ENCODE assay signal across 15 mouse cellular contexts in genomic region chr4:98743906-98744210, GRCm38 (mm10). TPM values are rescaled to one million over a fixed set of nuclear protein-coding genes. Genes with fewer than 3 reads are reported as not detected.
DNase-seq lines count a peak whose midpoint lies in the region; ATAC-seq and TF ChIP-seq lines count a peak whose summit lies in the region.
"Had no signal": no experiment of that assay in that cellular context is flagged by ENCODE, and none has a peak within 500 bp of the region (broad histone marks: within the 10 kb centered on the region; RNA-seq: fewer than 3 reads in every experiment).

No protein-coding gene starts in this region.

- no peak overlapping the region for H3K4me2 ChIP-seq in hindbrain, embryonic 11.5 days (replicated peaks; ENCODE audit: low read depth, low read length)
- H3K4me2 ChIP-seq in hindbrain, embryonic 16.5 days (ENCODE audit: low read length), result no peak overlapping the region
- no peak overlapping the region for H3K4me2 ChIP-seq in lung, postnatal 0 days (replicated peaks; ENCODE audit: low read depth, low read length)
- H3K4me2 ChIP-seq: forebrain, embryonic 12.5 days; hindbrain, embryonic 12.5 days; limb, embryonic 15.5 days had no signal

- DNase-seq in hindbrain, embryonic 11.5 days (ENCODE audit: low spot score), result peak; percentile 40
- DNase-seq in lung, postnatal 0 days (ENCODE audit: low spot score), result peak; percentile 22
- DNase-seq in lung, adult 18-20 months, result no peak
- peak; percentile 59 for DNase-seq in embryo, embryonic 10.5 days (ENCODE audit: low spot score)
- DNase-seq in mesoderm, embryonic 11.5 days (ENCODE audit: low read depth, low spot score), result peak; percentile 53
- no peak for DNase-seq in cerebellum, adult 11-12 months
- DNase-seq in retina, embryonic 14.5 days (ENCODE audit: low spot score), result no peak
- DNase-seq: cerebellum, postnatal 14 days; layer of hippocampus, postnatal 36 days had no signal

- ATAC-seq in hindbrain, embryonic 11.5 days (ENCODE audit: low FRiP score), result no peak
- ATAC-seq in hindbrain, embryonic 16.5 days, result no peak
- no peak for ATAC-seq in lung, postnatal 0 days

- no peak for TF ChIP-seq EP300 in lung, postnatal 0 days (IDR thresholded peaks at IDR 0.05)

- H3K4me1 ChIP-seq in hindbrain, embryonic 11.5 days (replicated peaks; ENCODE audit: control insufficient read depth, insufficient read depth, low read length), result no peaks in the 10 kb centered on the region
- no peaks in the 10 kb centered on the region for H3K4me1 ChIP-seq in hindbrain, embryonic 16.5 days (ENCODE audit: control insufficient read depth, insufficient read depth, low read depth, low read length)
- H3K4me1 ChIP-seq in lung, postnatal 0 days (ENCODE audit: insufficient read depth, low read depth, low read length), result no peaks in the 10 kb centered on the region; the same call in 1 of the 2 replicates

- no peak overlapping the region for H3K4me3 ChIP-seq in hindbrain, embryonic 11.5 days (ENCODE audit: low read depth, low read length)
- H3K4me3 ChIP-seq in hindbrain, embryonic 16.5 days (ENCODE audit: low read length), result no peak overlapping the region
- H3K4me3 ChIP-seq in lung, postnatal 0 days (ENCODE audit: low read depth, low read length), result no peak overlapping the region
- H3K4me3 ChIP-seq: forebrain, embryonic 12.5 days; hindbrain, embryonic 12.5 days; limb, embryonic 15.5 days; myocyte had no signal

- no peaks in the 10 kb centered on the region for H3K9me3 ChIP-seq in hindbrain, embryonic 11.5 days (ENCODE audit: control insufficient read depth, low read length)
- no peaks in the 10 kb centered on the region for H3K9me3 ChIP-seq in hindbrain, embryonic 16.5 days (ENCODE audit: control insufficient read depth, low read length)
- no peaks in the 10 kb centered on the region for H3K9me3 ChIP-seq in lung, postnatal 0 days (ENCODE audit: low read length)
- H3K9me3 ChIP-seq: forebrain, embryonic 12.5 days; hindbrain, embryonic 12.5 days; limb, embryonic 15.5 days had no signal

- H3K36me3 ChIP-seq in hindbrain, embryonic 11.5 days (ENCODE audit: control insufficient read depth, insufficient read depth, low read length), result no peaks in the 10 kb centered on the region
- no peaks in the 10 kb centered on the region for H3K36me3 ChIP-seq in hindbrain, embryonic 16.5 days (ENCODE audit: control insufficient read depth, insufficient read depth, low read length)
- no peaks in the 10 kb centered on the region for H3K36me3 ChIP-seq in lung, postnatal 0 days (ENCODE audit: insufficient read depth, low read length)
- H3K36me3 ChIP-seq: forebrain, embryonic 12.5 days; hindbrain, embryonic 12.5 days; limb, embryonic 15.5 days had no signal

- H3K27me3 ChIP-seq in hindbrain, embryonic 11.5 days (ENCODE audit: control insufficient read depth, insufficient read depth, low read length), result no peaks in the 10 kb centered on the region
- no peaks in the 10 kb centered on the region for H3K27me3 ChIP-seq in hindbrain, embryonic 16.5 days (replicated peaks; ENCODE audit: control insufficient read depth, insufficient read depth, low read length)
- no peaks in the 10 kb centered on the region for H3K27me3 ChIP-seq in lung, postnatal 0 days (replicated peaks; ENCODE audit: insufficient read depth, low read length)
- H3K27me3 ChIP-seq: forebrain, embryonic 12.5 days; hindbrain, embryonic 12.5 days; limb, embryonic 15.5 days had no signal

- TF ChIP-seq CTCF in lung, postnatal 0 days (IDR thresholded peaks at IDR 0.05), result no peak

- no peak overlapping the region for H3K9ac ChIP-seq in hindbrain, embryonic 11.5 days (ENCODE audit: low read depth, low read length)
- no peak overlapping the region for H3K9ac ChIP-seq in hindbrain, embryonic 16.5 days (ENCODE audit: low read depth, low read length)
- H3K9ac ChIP-seq in lung, postnatal 0 days (replicated peaks; ENCODE audit: low read depth), result no peak overlapping the region
- H3K9ac ChIP-seq: forebrain, embryonic 12.5 days; hindbrain, embryonic 12.5 days; limb, embryonic 15.5 days had no signal

- H3K27ac ChIP-seq in hindbrain, embryonic 11.5 days (ENCODE audit: low read depth, low read length), result no peak overlapping the region
- no peak overlapping the region for H3K27ac ChIP-seq in hindbrain, embryonic 16.5 days (ENCODE audit: low read depth, low read length)
- no peak overlapping the region for H3K27ac ChIP-seq in lung, postnatal 0 days (ENCODE audit: low read length)
- H3K27ac ChIP-seq: forebrain, embryonic 12.5 days; hindbrain, embryonic 12.5 days; limb, embryonic 15.5 days had no signal

- WGBS in hindbrain, embryonic 11.5 days, result 34% methylated on average over 7 of the region's 7 CpGs
- 24% methylated on average over 7 of the region's 7 CpGs for WGBS in hindbrain, embryonic 16.5 days
- 32% methylated on average over 7 of the region's 7 CpGs for WGBS in lung, postnatal 0 days

RNA-seq across cellular contexts. Expression of gene L1td1, which starts 17.3 kb away (rescaled TPM):
- polyA plus RNA-seq in hindbrain, embryonic 11.5 days (2014; fragmentation: Nextera tagmentation; extraction: Ambion mirVana), result 0.68 TPM in 1 of 2 replicates, not detected in the other
- 0.17 TPM in 1 of 2 replicates, not detected in the other for polyA plus RNA-seq in hindbrain, embryonic 16.5 days (2015; fragmentation: Nextera tagmentation; extraction: Ambion mirVana)
- not detected in 2 replicates for polyA plus RNA-seq in lung, postnatal 0 days (2015; fragmentation: Nextera tagmentation; extraction: Ambion mirVana)
- polyA plus RNA-seq: gonadal fat pad, adult 2 months; myocyte had no signal

Comparison
In these comparisons a context has a peak if more than half of its experiments do, and no peak if none do; other contexts are left out.
1. DNase-seq: peak in hindbrain, embryonic 11.5 days (single experiment), lung, postnatal 0 days (single experiment), embryo, embryonic 10.5 days (single experiment) and mesoderm, embryonic 11.5 days (single experiment); none in lung, adult 18-20 months (0 of 2), cerebellum, adult 11-12 months (single experiment) and retina, embryonic 14.5 days (single experiment).